In genomic region chr11:32545605-32546004, GRCm38 (mm10) we compare ENCODE assay signal across 24 mouse cellular contexts. TPM values are rescaled to one million over a fixed set of nuclear protein-coding genes. Genes with fewer than 3 reads are reported as not detected.
A peak's percentile ranks its signal among the peaks of the same experiment; 100 is the strongest.
DNase-seq lines count a peak whose midpoint lies in the region; ATAC-seq and TF ChIP-seq lines count a peak whose summit lies in the region.
"Had no signal": no experiment of that assay in that cellular context is flagged by ENCODE, and none has a peak within 500 bp of the region (broad histone marks: within the 10 kb centered on the region; RNA-seq: fewer than 3 reads in every experiment).

No protein-coding gene starts in this region.

- H3K27ac ChIP-seq in layer of hippocampus, adult 2 months: peak overlapping the region; percentile 37
- H3K27ac ChIP-seq in neural tube, embryonic 13.5 days (replicated peaks): 0 out of 2 replicates have a peak overlapping the region, but pooled peaks have one; percentile 18
- no peak overlapping the region for H3K27ac ChIP-seq in midbrain, embryonic 16.5 days (ENCODE audit: low read length)
- H3K27ac ChIP-seq: embryonic facial prominence, embryonic 12.5 days; heart, embryonic 13.5 days; midbrain, embryonic 12.5 days; stomach, postnatal 0 days had no signal

- H3K9ac ChIP-seq in neural tube, embryonic 13.5 days: no peak overlapping the region
- no peak overlapping the region for H3K9ac ChIP-seq in midbrain, embryonic 16.5 days (ENCODE audit: low read depth, low read length)
- H3K9ac ChIP-seq: embryonic facial prominence, embryonic 12.5 days; heart, embryonic 13.5 days; midbrain, embryonic 12.5 days had no signal

- no peaks in the 10 kb centered on the region for H3K9me3 ChIP-seq in neural tube, embryonic 13.5 days
- H3K9me3 ChIP-seq in midbrain, embryonic 16.5 days (replicated peaks; ENCODE audit: control insufficient read depth, low read length, poor library complexity, severe bottlenecking): no peaks in the 10 kb centered on the region
- H3K9me3 ChIP-seq: embryonic facial prominence, embryonic 12.5 days; heart, embryonic 13.5 days; midbrain, embryonic 12.5 days had no signal

- no peak for TF ChIP-seq CTCF in layer of hippocampus, adult 2 months (conservative IDR thresholded peaks at IDR 0.05)

- peak; percentile 84 for ATAC-seq in frontal cortex, adult (ENCODE audit: low TSS enrichment)
- no peak for ATAC-seq in neural tube, embryonic 13.5 days (ENCODE audit: low read depth)
- ATAC-seq in midbrain, embryonic 16.5 days: peak; percentile 59; the same call in 1 of the 2 replicates
- ATAC-seq: inflammation-experienced regulatory T-cells, adult 6 months had no signal

- WGBS in neural tube, embryonic 13.5 days: 62% methylated on average over 12 of the region's 12 CpGs
- 53% methylated on average over 12 of the region's 12 CpGs for WGBS in midbrain, embryonic 16.5 days

- peaks cover 46% of the 10 kb centered on the region for H3K4me1 ChIP-seq in neural tube, embryonic 13.5 days (replicated peaks)
- H3K4me1 ChIP-seq in midbrain, embryonic 16.5 days (ENCODE audit: control insufficient read depth, insufficient read depth, low read length): peaks cover 2% of the 10 kb centered on the region; the same call in 1 of the 2 replicates

- no peak overlapping the region for H3K4me2 ChIP-seq in neural tube, embryonic 13.5 days
- H3K4me2 ChIP-seq in midbrain, embryonic 16.5 days (ENCODE audit: low read length): no peak overlapping the region
- H3K4me2 ChIP-seq: embryonic facial prominence, embryonic 12.5 days; heart, embryonic 13.5 days; liver, embryonic 11.5 days; midbrain, embryonic 12.5 days had no signal

- no peak overlapping the region for H3K4me3 ChIP-seq in layer of hippocampus, adult 2 months
- H3K4me3 ChIP-seq in neural tube, embryonic 13.5 days: no peak overlapping the region
- H3K4me3 ChIP-seq in midbrain, embryonic 16.5 days (ENCODE audit: low read depth, low read length): no peak overlapping the region
- H3K4me3 ChIP-seq: embryonic facial prominence, embryonic 12.5 days; heart, adult 2 months; heart, embryonic 13.5 days; midbrain, embryonic 12.5 days had no signal

- no peaks in the 10 kb centered on the region for H3K27me3 ChIP-seq in neural tube, embryonic 13.5 days
- no peaks in the 10 kb centered on the region for H3K27me3 ChIP-seq in midbrain, embryonic 16.5 days (ENCODE audit: control insufficient read depth, insufficient read depth, low read depth, low read length)
- H3K27me3 ChIP-seq: embryonic facial prominence, embryonic 12.5 days; heart, embryonic 13.5 days had no signal

- no peak for DNase-seq in frontal cortex, postnatal 25 days (ENCODE audit: low spot score in 2 of 2)
- no peak for DNase-seq in layer of hippocampus, adult 2 months (ENCODE audit: low spot score in 2 of 2)
- DNase-seq in layer of hippocampus, adult 9-10 months (ENCODE audit: low spot score): no peak
- DNase-seq in neural tube, embryonic 10.5 days (ENCODE audit: extremely low spot score, low spot score): no peak
- DNase-seq in cerebellum, adult 9-10 months: no peak
- DNase-seq: gastrocnemius, postnatal 25 days; kidney, adult 18-20 months; lung, adult 18-20 months; lung, postnatal 10 days; retina, postnatal 1 day; right cerebral cortex, postnatal 4 days had no signal

- no peaks in the 10 kb centered on the region for H3K36me3 ChIP-seq in neural tube, embryonic 13.5 days
- H3K36me3 ChIP-seq in midbrain, embryonic 16.5 days (ENCODE audit: control insufficient read depth, insufficient read depth, low read length): no peaks in the 10 kb centered on the region
- H3K36me3 ChIP-seq: embryonic facial prominence, embryonic 12.5 days; heart, embryonic 13.5 days; midbrain, embryonic 12.5 days had no signal

RNA-seq across cellular contexts. Expression of gene Stk10, which starts 12.5 kb away (rescaled TPM):
- 1 to 10 TPM; 7.3 to 9.0 TPM for total RNA-seq in layer of hippocampus, adult 2 months (2021)
- 2.5 and 2.6 TPM in 2 replicates for polyA plus RNA-seq in neural tube, embryonic 13.5 days (2015; fragmentation: Nextera tagmentation; extraction: Ambion mirVana)
- 1.2 and 1.7 TPM in 2 replicates for polyA plus RNA-seq in midbrain, embryonic 16.5 days (2015; fragmentation: Nextera tagmentation; extraction: Ambion mirVana)

RNA-seq across cellular contexts. Expression of gene Efcab9, which starts 13.7 kb away (rescaled TPM):
- 1 to 10 TPM; 2.7 to 2.9 TPM for total RNA-seq in layer of hippocampus, adult 2 months (2021)
- polyA plus RNA-seq in neural tube, embryonic 13.5 days (2015; fragmentation: Nextera tagmentation; extraction: Ambion mirVana): 0.36 TPM in 1 of 2 replicates, not detected in the other
- not detected in 2 replicates for polyA plus RNA-seq in midbrain, embryonic 16.5 days (2015; fragmentation: Nextera tagmentation; extraction: Ambion mirVana)
- total RNA-seq: heart, adult 2 months had no signal
- polyA plus RNA-seq: adrenal gland, adult 2 months; heart, adult 2 months; large intestine, adult 2 months; limb, embryonic 11.5 days had no signal
